Mouse (Mus musculus): ENCODE data around the gene Psrc1.

Gene Psrc1

DNA sequence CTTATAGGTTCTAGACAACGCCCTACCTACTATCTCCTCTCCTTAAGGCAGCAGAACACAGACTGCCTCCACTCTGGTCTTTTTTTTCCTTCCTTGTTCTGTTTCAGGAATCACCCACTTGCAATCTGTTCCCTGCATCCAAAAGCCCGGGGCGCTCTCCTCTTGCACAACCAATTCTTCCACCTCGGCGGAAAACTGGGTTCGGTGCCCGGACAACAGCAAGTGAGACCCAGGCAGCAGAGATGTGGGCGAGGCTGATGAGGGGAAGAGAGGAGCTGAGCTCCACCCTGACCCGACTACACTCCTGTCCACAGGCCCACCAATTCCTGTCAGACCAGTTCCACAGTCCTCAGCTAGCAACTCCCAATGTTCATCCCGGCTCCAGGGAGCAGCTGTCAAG, 2.5 kb downstream of the Psrc1 start:
- DNase-seq (ENCODE audit: low read depth, low spot score), result no peak

DNA sequence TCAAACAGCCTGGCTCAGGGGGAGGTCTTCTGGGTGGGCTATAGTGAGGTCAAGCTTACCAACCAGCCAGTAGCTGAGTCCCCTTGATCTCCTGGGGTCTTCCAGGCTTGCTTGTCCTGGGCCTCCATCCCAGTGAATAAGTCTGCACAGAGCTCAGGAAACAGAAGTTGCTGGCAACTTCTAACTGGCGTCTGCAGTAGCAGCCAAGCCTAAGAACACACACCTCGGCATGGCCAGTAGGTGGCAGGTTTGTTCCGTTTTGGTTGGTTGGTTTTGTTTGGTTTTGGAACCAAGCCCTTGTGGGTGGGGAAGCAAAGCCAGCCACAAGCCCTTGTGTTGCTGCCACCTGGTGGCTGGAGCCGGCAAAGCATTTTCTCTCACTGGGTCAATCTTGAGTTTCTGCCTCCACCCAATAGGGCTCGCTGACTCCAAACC, 5.5 kb downstream of the Psrc1 start:
- peak; percentile 91 for DNase-seq (ENCODE audit: low read depth, low spot score)

DNA sequence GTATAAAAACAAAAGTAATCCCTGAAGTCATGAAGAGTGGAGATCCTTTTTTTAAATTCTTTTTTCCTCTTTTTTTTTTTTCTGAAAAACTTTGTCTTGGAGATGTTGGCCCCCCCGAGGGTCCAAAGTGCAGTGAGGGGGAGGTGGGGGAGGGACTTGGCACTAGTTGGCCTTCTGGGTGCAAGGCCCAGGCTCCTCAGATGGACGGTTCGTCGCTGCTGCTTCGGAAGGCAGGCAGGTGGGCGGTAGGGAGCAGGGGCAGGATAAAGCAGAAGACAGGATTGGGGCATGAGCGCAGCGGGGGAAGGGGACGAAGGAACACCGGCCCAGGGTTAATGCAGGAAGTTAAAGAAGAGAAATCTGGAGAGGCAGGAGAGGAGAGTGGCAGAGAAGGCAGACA, 8.7 kb downstream of the Psrc1 start:
- DNase-seq (ENCODE audit: low read depth, low spot score), result no peak

DNA sequence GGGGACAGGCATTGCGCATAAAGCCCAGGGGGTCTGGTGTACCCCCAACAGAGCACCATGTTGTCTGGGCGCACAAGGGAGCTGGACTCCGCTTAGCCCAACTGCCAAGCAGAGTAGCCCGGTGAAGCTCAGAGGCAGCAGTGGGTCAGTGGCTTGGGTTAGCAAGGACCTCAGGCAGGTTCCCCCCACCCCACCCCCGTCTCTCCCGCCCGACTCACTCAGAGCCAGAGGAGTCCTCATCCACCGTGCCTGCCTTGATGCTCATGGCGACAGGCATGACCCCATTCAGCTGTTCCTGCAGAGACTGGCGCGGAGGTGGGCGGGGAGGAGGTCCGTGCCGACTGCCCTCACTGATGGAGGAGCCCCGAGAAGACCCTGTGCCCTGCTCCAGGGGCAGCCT, 9.2 kb downstream of the Psrc1 start:
- DNase-seq (ENCODE audit: low read depth, low spot score), result no peak

DNA sequence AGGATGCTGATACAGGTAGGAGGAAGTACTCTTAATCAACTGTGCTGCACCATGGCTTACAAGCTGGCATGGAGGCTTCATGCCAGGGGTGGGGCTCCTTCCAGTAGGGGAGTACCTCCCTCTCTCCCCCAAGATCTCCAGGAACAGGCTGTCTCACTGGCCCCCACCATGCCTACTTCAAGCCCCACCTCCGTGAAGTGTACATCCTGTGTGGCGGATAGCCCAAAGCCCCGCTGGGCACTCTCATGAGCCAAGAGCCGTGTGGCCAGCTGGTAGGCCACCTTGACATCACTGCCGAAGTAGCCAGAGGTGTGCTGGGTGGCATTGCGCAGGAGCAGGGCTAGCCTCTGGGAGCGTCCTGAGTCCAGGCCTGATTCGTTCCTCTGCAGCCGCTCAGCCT, 14.6 kb downstream of the Psrc1 start:
- DNase-seq (ENCODE audit: low read depth, low spot score), result no peak

DNA sequence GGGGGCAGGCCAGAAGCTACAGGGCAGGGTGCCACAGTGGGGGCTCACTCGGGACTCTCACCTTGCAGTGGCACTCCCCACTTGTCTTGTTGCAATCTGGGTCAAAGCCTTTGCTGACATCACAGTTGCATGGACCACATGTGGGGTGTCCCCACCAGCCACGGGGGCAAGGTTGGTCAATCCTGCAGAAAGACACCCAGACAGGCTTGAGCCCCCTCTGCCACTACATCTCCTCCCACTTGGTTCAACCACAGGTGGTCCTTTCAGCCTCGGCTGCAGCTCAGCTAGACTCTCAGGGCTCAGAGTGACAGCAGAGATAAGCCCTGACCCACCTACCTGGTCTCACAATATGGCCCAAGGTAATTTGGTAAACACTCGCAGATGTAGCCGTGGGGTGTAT, 16.8 kb downstream of the Psrc1 start:
- DNase-seq (ENCODE audit: low read depth, low spot score), result no peak

DNA sequence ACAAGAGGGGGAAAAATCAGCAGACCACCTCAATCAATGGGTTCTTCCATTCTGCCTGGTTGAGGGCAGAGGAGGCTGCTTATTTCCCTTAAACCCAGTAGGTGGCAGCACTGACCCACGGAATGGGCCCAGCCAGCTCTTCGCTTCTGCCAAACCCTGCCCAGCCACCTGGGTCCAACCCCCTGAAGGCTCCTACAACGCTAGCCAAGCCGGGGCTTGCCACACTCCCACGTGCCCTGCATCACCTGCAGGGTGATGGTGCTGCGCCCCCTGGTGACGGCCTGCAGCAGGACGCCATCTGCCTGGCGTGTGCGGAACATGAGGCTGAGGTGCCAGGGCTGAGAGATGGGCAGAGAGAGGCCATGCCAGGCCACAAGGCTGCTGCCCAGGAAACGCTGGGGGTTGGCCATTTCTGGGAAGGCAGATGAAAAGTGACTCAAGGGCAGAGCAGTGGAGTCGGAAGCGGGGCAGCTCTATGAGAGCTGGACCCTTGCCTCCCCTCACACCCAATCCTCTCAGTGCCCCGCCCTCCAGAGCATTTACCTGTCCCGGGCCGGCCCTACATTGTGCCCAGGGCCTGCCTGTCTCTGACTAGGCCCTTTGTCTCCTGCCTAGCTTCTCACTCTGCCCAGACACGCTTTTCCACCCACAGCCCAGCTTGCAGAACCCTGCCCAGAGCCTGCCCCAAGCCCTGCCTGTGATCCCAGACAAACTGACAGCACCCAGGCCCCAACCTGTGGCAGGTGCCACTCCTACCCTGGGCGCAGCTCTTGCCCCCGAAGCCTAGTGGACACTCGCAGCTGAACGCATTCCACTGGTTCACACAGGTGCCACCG, 18.3 kb downstream of the Psrc1 start:
- no peak for DNase-seq (ENCODE audit: low read depth, low spot score)

GRCm38 (mm10) chr3:108402528-108402920, 18.9 kb downstream of the Psrc1 start:
- DNase-seq (ENCODE audit: low read depth, low spot score), result no peak

- DNase-seq (ENCODE audit: low read depth, low spot score), result no peak
Measured at GRCm38 (mm10) chr3:108405536-108406305, 22.1 kb downstream of the Psrc1 start.

DNA sequence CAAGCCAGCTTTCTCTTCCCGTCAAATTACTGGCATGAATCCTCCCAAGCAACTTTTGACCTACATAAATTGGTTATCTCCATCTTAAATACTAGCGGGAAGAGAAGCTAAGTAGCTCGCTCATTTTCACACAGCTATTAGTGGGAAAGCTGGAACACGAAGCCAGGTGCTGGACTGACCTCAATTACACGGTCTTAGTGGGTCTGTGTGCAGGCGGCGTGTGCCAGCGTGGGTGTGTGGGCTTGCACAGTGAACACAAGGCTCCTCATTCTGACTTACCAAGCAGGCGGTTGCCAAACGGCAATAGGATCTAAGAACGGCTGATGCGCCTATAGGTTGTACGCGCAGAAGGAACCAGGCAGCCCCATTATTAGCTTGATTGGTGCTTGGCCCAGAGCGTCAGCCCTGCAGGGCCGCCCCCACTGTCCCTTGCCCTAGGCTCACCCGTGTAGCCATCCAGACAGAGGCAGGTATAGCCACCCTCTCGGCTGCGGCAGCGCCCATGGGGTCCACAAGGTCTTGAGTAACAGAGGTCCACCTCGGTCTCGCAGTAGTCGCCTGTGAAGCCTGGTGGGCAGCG, 22.8 kb downstream of the Psrc1 start:
- DNase-seq (ENCODE audit: low read depth, low spot score), result no peak

- no peak for DNase-seq (ENCODE audit: low read depth, low spot score)
Measured at GRCm38 (mm10) chr3:108408517-108409008, 24.9 kb downstream of the Psrc1 start.

DNA sequence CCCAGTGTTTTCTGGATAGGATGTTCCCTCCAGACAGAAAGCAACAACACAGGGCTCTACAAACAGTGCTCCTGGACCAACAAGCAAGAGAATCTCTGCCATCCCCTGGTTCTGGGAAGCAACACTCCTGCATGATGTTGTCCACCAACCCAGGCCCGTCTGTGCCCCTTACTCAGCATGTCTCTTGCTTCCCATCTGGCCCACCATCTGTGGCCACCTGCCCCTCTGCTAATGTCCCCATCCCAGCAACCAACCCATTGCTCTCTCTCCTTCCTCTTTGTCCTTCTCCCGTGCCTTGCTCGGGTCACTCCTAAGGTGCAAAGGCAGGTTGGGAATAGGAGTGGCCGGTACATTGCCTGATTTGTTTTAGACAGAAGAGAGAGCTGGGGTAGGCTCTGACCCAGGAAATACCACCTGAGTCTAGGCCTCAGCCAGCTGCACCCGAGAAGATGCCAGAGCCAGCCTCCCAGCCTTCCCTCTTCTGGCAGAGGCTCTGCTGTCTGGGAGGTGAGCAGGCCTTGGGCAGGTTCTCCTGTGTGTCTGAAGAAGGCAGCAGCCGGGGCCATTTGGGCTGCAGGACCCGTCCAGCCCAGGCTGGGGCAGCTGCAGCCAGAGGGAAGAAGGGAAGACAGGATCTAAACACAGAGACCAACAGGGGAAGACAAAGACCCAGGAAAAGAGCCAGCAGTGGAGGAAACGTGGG, 26.2 kb downstream of the Psrc1 start:
- DNase-seq (ENCODE audit: low read depth, low spot score), result no peak

- no peak for DNase-seq (ENCODE audit: low read depth, low spot score)
Measured at GRCm38 (mm10) chr3:108410359-108410714, 26.7 kb downstream of the Psrc1 start.

GRCm38 (mm10) chr3:108411026-108411753, 27.6 kb downstream of the Psrc1 start:
- DNase-seq (ENCODE audit: low read depth, low spot score), result no peak

DNA sequence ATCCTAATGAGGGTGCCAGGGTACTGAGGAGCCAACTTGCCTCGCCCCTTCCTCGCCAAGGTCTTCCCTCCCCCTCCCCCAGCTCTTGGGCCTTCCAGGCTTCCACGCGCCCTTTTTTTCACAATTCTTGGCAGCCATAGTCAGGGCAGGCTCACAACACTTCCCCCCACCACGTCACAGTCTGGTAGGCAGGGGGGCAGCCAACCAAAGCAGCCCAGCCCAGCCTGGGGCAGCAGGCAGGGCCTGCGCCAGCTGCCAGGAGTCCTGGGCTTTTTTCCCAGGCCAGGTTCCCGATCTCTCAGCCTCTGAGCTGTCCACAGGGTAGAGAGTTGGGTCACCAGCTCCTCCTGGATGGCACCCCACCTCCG, 28.1 kb downstream of the Psrc1 start:
- no peak for DNase-seq (ENCODE audit: low read depth, low spot score)

- no peak for DNase-seq (ENCODE audit: low read depth, low spot score)
Measured at GRCm38 (mm10) chr3:108413634-108414360, 30.2 kb downstream of the Psrc1 start.

- no peak for DNase-seq (ENCODE audit: low read depth, low spot score)
Measured at GRCm38 (mm10) chr3:108414857-108415830, 31.5 kb downstream of the Psrc1 start, which contains the start of gene Celsr2. Gene Celsr2 (minus strand): TSS chr3:108415552.

DNA sequence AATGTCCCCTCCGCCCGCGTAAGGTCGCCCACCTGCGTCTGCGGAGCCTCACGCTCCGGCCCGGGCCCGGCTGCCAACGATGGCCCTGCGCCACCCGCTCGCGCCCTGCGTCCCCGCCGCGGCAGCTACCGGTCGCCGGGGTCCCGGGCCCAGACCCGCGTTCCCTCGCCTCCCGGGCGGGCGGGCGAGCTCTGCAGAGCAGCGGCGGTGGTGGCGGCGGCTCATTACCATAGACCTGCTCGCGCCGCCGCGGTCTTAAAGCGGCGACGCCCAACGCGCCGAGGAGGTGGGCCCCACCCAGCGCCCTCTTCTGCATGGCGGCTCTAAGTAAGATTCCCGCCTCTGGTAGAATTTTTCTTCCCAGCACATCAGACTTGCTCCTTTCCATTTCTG, 32.2 kb downstream of the Psrc1 start:
- DNase-seq (ENCODE audit: low read depth, low spot score), result peak; percentile 77

DNA sequence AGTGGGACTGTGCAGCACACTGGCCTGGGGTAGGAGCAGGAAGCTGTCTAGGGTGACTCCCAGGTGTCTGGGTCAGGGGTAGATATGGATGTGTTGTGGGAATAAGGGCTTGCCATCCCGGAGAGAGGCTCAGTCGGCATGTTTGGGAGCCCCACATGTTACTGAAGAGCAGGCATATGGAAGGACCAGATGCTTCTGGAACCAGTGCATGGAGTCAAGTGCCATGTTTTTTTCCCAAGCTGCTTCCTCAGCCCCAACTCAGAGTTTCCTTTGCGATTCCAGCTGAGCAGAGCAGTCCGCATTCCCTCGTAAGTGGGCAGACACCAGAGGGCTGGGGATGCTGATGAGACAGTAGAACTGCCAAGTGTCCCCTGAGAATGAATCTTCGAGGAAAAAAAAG, 39.4 kb downstream of the Psrc1 start:
- no peak for DNase-seq (ENCODE audit: low read depth, low spot score)
